Mouse (Mus musculus) erythroblast, adult 5-6 weeks (primary cell): ENCODE results near the gene Dnah14. TPM values are rescaled to one million over a fixed set of nuclear protein-coding genes. Genes with fewer than 3 reads are reported as not detected.

Source experiments
- ATAC-seq: replicated peaks from 2 replicates; pipeline ENCODE4 v1.8.0; 2016; ENCODE audit warnings: moderate number of reproducible peaks, mild to moderate bottlenecking, moderate TSS enrichment, inconsistent platforms; ENCODE audit not compliant: poor library complexity, low FRiP score, severe bottlenecking
- total RNA-seq, 2 experiments: library from RNA; stranded (forward) in 1 of 2; stranded (reverse) in 1 of 2; fragments of 150-400 nt in 1 of 2; fragments of 200-764, 138-1000 nt in 1 of 2; gene quantifications; 2 replicates each; pipeline versions ENCODE4 v1.2.3 to v1.2.4; 2015 to 2017; ENCODE audit warnings: low replicate concordance in 2 of 2

Dnah14 gene
- total RNA-seq (2015; ENCODE audit: low replicate concordance) = not detected in 2 replicates
- 2.6 and 3.1 TPM in 2 replicates for total RNA-seq (2017; ENCODE audit: low replicate concordance)

DNA sequence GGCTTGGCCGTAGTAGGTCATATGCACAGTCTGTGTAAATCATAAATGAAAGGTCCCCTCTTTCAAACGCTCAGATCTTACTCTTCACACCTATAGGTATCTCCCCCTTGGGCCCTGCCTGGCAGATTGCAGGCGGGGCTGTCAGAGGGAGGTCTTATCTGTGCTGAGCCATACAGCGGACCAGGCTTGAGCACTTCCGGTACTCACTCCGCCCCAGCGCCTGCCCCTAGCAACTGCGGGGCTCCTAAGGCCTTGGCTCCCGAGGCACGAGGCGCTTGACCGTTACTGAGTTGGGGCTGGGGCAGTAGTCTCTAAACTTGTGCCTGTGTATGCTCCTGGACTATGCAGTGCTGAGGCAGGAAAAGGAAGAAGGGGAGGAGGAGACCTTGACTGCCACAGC, at the start of gene Dnah14:
Dnah14 (plus strand) TSS at position 238 of the 400 bp plus-strand sequence.
- no peak for ATAC-seq

GRCm38 (mm10) chr1:181529368-181529767, 47.0 kb upstream of the Dnah14 start:
- no peak for ATAC-seq

- no peak for ATAC-seq
Observed at GRCm38 (mm10) chr1:181535165-181535873, 41.0 kb upstream of the Dnah14 start.

DNA sequence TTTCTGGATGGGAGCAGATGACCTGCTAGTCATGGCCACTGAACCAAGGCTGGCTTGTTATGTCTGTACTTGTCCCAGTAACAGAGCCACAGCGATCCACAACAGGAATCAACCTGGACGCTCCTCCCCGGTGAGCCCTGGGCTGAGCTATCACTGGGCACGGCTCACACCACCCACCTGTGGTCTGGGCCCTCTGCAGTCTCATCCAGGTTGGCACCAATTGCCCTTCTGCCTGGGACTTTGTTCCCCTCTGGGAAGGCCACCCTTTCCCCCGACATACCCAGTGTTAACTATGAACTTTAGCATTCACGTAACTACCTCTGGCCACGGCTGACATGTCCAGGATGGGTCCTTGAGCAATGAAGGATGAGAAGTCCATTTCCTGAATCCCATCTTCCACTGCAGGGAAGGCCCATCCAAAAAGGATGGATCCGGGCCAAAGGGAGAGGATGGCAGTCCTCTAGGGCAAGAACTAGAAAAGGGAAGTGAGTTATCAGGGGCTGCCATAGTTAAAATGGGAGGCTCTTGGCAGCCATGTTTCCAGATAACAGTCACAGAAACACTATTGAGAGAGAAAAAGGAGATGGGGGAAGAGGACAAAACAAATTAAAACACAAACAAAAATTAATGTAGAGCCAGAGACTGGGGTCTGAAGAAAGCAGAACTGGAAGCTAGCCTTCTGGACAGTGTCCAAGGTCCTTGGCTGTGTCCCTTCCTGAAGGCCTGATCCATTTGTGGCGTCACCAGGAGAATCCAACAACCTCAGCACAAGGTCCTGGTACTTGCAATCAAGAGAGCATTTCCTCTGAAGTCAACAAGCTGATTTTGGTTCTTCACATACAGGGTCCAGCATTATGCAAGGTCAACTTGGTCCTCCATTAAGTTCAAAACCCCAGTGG, 38.5 kb upstream of the Dnah14 start:
- ATAC-seq = no peak

DNA sequence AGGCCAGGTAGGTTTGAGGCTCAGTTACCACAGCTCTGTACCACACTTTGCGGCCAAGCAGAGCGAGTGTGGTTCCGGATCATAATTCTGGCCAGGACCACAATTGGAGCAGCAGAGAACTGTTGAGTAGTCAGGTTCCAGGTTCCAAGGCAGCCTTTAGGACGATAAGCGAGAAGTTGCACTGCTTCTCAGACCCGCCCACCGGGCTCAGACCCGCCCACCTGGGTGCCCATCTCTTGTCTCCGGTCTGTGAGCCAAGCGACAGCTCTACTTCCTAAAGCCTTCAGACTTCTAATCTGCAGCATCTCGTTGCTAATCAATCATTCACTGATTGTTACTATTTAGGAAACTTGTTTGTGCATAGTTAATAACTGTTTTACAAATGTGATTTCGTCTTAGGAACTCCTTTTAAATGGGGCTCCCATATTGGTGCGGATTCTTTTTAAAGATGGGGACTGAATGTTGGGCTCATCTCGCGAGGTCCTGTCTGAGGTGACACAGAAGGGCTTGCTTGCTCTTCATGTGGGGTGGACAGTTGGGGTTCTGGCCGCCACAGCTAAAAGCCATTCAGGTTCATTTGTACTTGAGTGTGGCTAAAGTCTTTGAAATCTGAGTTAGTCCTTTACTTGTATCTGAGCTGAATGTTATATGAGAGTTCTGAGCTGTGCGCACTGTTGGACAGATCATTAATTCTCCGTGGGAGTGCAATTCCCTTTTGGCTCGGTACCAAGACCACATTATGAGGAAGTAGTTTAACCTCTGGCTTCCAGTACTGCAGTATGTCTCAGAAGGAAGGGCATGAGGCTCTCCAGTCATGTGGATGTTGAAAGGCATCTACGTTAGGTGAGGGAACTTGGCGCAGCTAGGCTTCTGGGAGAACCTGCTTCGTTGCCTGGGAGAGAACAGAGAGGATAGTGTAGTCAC, 36.3 kb upstream of the Dnah14 start:
- no peak for ATAC-seq

DNA sequence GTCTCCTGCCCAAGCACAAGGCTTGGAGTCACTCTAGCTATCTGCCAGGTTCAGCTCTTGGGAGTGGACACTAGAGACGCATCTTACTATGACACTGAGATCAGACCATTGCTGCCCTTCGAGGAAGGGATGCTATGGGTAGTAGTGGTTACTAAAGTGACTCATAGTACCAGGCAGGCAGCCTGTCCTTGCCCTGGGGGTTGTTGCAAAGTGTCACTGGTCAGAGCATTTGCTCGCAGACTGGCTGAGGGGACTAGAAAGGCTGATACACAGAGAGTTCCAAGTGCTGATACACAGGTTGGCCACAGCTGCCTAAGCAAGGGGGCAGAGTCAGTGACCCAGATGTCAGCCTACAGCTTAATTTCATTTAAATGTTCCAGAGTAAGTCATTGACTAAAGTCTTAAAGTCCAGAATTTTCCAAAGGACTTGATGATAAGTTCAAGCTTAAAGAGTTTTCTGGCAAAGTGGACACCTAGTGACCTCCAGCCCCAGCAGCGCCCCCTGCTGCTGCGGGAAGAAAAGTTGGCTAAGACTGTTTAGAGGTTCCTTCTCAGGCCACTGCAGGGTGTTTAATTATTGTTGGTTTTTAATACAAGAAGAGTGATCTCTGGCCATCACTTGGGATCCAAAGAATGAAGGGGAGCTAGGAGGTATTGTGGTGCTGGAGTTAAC, 32.5 kb upstream of the Dnah14 start:
- ATAC-seq = no peak

- ATAC-seq = peak; percentile 80
Observed at GRCm38 (mm10) chr1:181545044-181545772, 31.2 kb upstream of the Dnah14 start.

DNA sequence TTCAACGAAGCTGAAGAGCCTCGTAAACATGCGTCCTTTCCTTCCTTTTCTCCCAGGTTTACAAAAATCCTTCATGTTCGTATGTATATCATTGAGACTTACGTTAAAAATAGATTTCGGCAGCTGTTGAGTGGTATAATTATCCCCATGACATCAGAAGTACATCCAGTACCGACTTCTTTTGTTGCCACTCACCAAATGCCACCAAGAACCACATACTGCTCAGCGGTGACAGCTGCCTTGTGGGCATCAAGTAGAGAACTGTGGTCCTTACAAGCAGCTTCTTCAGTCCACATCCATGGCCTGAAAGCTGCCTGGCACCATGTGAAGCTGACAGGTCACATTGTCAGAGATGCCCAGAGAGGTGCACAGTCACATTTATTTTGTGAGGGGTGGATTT, 26.4 kb upstream of the Dnah14 start:
- ATAC-seq = no peak

GRCm38 (mm10) chr1:181550826-181551225, 25.5 kb upstream of the Dnah14 start:
- no peak for ATAC-seq

DNA sequence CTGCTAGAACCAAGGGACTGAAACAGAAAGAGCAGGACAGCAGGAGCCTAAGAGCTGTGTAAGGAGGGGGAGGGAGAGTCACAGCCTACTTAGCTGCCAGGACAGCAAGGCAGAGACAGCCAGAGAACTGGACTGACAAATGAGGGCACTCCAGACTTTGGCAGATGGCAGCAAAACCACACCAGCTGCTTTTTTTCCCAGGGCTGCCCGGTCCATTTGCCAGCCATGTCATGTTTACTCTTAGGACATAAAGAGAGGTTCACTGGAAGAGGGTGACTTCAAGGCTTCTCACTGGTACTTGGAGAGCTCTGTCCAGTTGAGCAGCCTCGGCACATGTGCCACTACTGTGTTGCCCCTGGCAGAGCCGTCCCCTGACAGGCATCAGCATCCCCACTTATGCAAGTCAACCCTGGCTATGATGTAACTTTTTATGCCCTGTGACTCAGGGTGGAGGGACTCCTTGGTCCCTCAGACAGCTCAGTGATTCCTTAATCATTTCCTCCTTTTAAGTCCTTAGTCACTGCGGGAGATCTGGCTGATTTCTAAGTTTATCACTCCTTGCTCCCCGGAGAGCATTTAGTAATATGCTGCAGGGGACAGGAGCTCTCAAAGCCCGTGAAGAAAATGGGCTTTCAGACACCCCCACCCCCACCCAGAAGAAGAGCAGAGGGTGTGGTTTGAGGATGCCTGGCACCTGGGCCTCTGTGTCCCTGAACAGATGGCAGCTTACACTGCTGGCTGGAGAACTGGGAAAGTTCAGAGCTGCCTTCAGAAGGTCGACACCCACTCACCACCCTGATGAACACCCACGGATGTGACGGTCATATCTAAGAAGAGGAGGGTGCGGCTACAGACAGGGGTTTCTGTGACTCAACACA, 23.6 kb upstream of the Dnah14 start:
- peak; percentile 39; the same call in 1 of the 2 replicates for ATAC-seq

DNA sequence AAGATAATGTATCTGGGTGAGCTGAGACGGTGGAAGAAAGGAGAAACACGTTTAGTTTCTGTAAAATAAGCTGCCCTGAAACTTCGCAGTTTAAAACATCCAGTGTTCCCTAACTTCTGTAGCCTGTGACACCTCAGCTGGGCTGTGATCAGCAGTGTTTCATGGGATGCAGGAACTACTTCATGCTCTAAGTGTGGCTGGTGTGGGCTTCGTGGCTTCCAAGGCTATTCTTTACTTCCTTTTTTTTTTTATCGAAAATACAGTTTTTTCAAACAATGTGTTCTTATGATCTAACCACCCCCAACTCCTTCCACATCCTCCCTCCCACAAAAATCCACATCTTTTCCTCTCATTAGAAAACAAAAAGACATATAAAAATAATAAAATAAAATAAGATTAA, 20.9 kb upstream of the Dnah14 start:
- no peak for ATAC-seq

- no peak for ATAC-seq
Observed at GRCm38 (mm10) chr1:181559655-181560054, 16.7 kb upstream of the Dnah14 start.

DNA sequence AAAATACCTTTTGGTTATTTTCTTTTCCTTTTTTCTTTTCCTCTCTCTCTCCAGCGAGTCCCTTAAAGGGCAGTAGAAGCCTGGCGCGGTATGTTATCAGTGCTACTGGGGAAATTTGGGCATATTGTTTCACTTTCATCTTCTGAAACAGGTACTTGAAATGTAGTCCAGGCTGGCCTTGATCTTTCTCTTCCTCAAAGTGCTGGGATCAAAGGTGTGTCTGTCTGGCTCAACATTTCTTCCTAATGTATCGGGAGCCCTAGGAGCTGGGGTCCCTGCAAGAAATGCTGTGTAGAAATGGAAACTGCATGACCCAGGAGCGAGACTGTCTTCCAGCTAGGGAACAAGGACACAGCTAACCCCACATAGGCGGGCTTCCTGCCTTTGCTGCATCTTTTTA, 16.0 kb upstream of the Dnah14 start:
- ATAC-seq = no peak

GRCm38 (mm10) chr1:181560896-181561767, 15.2 kb upstream of the Dnah14 start:
- ATAC-seq = no peak

DNA sequence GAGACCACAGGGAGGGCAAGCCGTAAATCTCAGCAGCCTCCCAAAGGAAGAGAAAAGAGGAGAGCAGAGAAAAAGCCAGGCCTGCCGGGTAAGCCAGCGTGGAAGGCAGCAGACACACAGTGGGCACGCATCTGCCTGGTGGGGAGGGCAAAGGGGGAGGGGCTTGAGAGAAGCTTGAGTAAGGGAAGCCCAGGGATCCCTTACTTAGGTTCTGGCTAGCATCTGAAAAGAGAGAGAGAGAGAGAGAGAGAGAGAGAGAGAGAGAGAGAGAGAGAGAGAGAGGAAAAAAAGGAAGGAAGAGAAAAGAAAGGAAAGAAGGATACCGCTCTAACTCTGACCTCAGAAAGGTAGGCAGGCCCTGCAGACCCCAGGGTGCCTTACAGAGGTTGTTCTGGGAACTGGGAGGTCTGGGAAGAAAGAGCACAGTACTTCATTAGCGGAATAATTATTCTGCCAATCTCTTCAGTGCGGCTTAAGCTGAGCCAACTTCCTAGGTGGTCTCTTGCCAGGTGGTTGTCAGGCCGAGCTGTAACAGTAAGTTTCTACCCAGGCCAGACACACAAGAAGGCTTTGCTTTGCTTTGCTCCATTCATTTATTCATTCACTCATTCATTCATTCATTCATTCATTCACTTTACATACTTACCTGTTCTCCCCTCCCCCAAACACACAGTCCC, 14.5 kb upstream of the Dnah14 start:
- ATAC-seq = no peak

DNA sequence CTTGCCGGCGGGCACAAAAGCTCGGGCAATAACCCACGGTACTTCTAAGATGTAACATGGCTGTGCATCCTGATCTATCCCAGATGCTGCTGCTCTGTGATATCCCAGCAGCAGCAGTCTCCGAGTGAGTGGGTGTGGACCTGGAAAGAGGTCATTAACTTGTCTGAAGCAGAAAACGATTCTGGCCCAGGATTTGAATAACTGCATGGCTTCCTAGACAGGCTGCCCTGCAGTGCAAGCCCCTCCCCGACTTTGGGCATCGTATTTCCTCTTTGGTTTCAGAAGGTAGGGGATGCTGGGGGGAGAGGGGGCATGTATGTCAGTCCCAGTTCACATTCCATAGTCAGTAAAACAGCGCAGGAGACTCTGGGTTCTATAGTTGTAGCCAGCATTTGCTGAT, 6.9 kb upstream of the Dnah14 start:
- no peak for ATAC-seq
